Mouse (Mus musculus): ENCODE results near the gene 2410004B18Rik. TPM values are rescaled to one million over a fixed set of nuclear protein-coding genes. Genes with fewer than 3 reads are reported as not detected.
"Not testable (repeated sequence)": the region's sequence is repeated elsewhere in the genome, so short reads cannot be mapped to it uniquely, and the experiment has no call there.

Gene 2410004B18Rik
- total RNA-seq, 2 experiments from 2014 or later: 18.0 to 20.6 TPM

GRCm38 (mm10) chr3:145965583-145965982 is 27.8 kb downstream of the 2410004B18Rik start:
- not testable (repeated sequence) for DNase-seq

- peak in 1 of 2 experiments; percentile 26 for DNase-seq
Measured at GRCm38 (mm10) chr3:145966806-145967205, 29.0 kb downstream of the 2410004B18Rik start.

GRCm38 (mm10) chr3:145969031-145969501 is 31.3 kb downstream of the 2410004B18Rik start:
- DNase-seq: no peak

GRCm38 (mm10) chr3:145971501-145971900 is 33.7 kb downstream of the 2410004B18Rik start:
- no peak for DNase-seq

- no peak for DNase-seq
Measured at GRCm38 (mm10) chr3:145974986-145975385, 37.2 kb downstream of the 2410004B18Rik start.

- no peak for DNase-seq
Measured at GRCm38 (mm10) chr3:145985333-145985925, 47.6 kb downstream of the 2410004B18Rik start.

- no peak for DNase-seq
Measured at GRCm38 (mm10) chr3:145986317-145987001, 48.6 kb downstream of the 2410004B18Rik start.

- peak; percentile 86 to 90 for DNase-seq
Measured at GRCm38 (mm10) chr3:145987268-145987969, 49.6 kb downstream of the 2410004B18Rik start, which contains the start of gene Syde2. Gene Syde2 (plus strand): TSS chr3:145987870.

GRCm38 (mm10) chr3:145987970-145988683 is 50.3 kb downstream of the 2410004B18Rik start:
- DNase-seq: peak; percentile 83 to 93

- peak in 1 of 2 experiments; percentile 51 for DNase-seq
Measured at GRCm38 (mm10) chr3:145988684-145989575, 51.1 kb downstream of the 2410004B18Rik start.

GRCm38 (mm10) chr3:145989576-145990081 is 51.8 kb downstream of the 2410004B18Rik start:
- DNase-seq: no peak

- peak in 1 of 2 experiments; percentile 38 for DNase-seq
Measured at GRCm38 (mm10) chr3:145991130-145991529, 53.3 kb downstream of the 2410004B18Rik start.

GRCm38 (mm10) chr3:145991976-145992730 is 54.3 kb downstream of the 2410004B18Rik start:
- DNase-seq: no peak

GRCm38 (mm10) chr3:145992796-145993195 is 55.0 kb downstream of the 2410004B18Rik start:
- peak; percentile 85 to 89 for DNase-seq

- DNase-seq: no peak
Measured at GRCm38 (mm10) chr3:145993481-145994201, 55.8 kb downstream of the 2410004B18Rik start.
